Comparison of ENCODE assay signal across 10 mouse cellular contexts in genomic region chr9:67191488-67192331, GRCm38 (mm10).
DNase-seq lines count a peak whose midpoint lies in the region; ATAC-seq and TF ChIP-seq lines count a peak whose summit lies in the region.
"Had no signal": no experiment of that assay in that cellular context is flagged by ENCODE, and none has a peak within 500 bp of the region (broad histone marks: within the 10 kb centered on the region; RNA-seq: fewer than 3 reads in every experiment).

No protein-coding gene starts in this region.

- H3K27ac ChIP-seq in midbrain, embryonic 11.5 days (ENCODE audit: low read depth, low read length) = no peak overlapping the region
- H3K27ac ChIP-seq in midbrain, embryonic 15.5 days = no peak overlapping the region
- H3K27ac ChIP-seq in stomach, postnatal 0 days (replicated peaks) = peak overlapping the region; percentile 81
- no peak overlapping the region for H3K27ac ChIP-seq in liver, postnatal 0 days (ENCODE audit: low read depth)
- H3K27ac ChIP-seq: midbrain, embryonic 12.5 days had no signal

- DNase-seq in midbrain, embryonic 11.5 days (ENCODE audit: low spot score, missing footprints) = peak; percentile 87
- peak; percentile 59 to 69 for DNase-seq in heart, adult 18-20 months
- DNase-seq in heart, postnatal 4 days = peak; percentile 63
- no peak for DNase-seq in stomach, postnatal 0 days (ENCODE audit: low spot score)
- DNase-seq in ovary, postnatal 14 days (ENCODE audit: low spot score) = no peak
- no peak for DNase-seq in liver, postnatal 0 days

- H3K9ac ChIP-seq in midbrain, embryonic 11.5 days (ENCODE audit: low read length) = no peak overlapping the region
- no peak overlapping the region for H3K9ac ChIP-seq in midbrain, embryonic 15.5 days
- no peak overlapping the region; the same call in 1 of the 2 replicates for H3K9ac ChIP-seq in stomach, postnatal 0 days (ENCODE audit: low read length)
- H3K9ac ChIP-seq in liver, postnatal 0 days (replicated peaks) = no peak overlapping the region
- H3K9ac ChIP-seq: midbrain, embryonic 12.5 days had no signal

- H3K27me3 ChIP-seq in midbrain, embryonic 11.5 days (ENCODE audit: control insufficient read depth, insufficient read depth, low read length) = no peaks in the 10 kb centered on the region
- no peaks in the 10 kb centered on the region for H3K27me3 ChIP-seq in midbrain, embryonic 15.5 days (replicated peaks)
- no peaks in the 10 kb centered on the region for H3K27me3 ChIP-seq in stomach, postnatal 0 days (ENCODE audit: control insufficient read depth, insufficient read depth, low read length)
- no peaks in the 10 kb centered on the region for H3K27me3 ChIP-seq in liver, postnatal 0 days (ENCODE audit: insufficient read depth, low read length)
- H3K27me3 ChIP-seq: CH12.LX; midbrain, embryonic 12.5 days had no signal

- 54% methylated on average over 10 of the region's 10 CpGs for WGBS in midbrain, embryonic 11.5 days
- 52% methylated on average over 10 of the region's 10 CpGs for WGBS in midbrain, embryonic 15.5 days
- WGBS in stomach, postnatal 0 days = 53% methylated on average over 10 of the region's 10 CpGs
- 78% methylated on average over 10 of the region's 10 CpGs for WGBS in liver, postnatal 0 days (ENCODE audit: insufficient replicate concordance)

- no peaks in the 10 kb centered on the region for H3K36me3 ChIP-seq in midbrain, embryonic 11.5 days (ENCODE audit: control insufficient read depth, insufficient read depth, low read length)
- H3K36me3 ChIP-seq in midbrain, embryonic 15.5 days (replicated peaks) = no peaks in the 10 kb centered on the region
- H3K36me3 ChIP-seq in stomach, postnatal 0 days (ENCODE audit: control insufficient read depth, insufficient read depth, low read length) = no peaks in the 10 kb centered on the region
- no peaks in the 10 kb centered on the region for H3K36me3 ChIP-seq in liver, postnatal 0 days (replicated peaks; ENCODE audit: insufficient read depth, low read length)
- H3K36me3 ChIP-seq: midbrain, embryonic 12.5 days had no signal

- H3K4me1 ChIP-seq in midbrain, embryonic 11.5 days (ENCODE audit: control insufficient read depth, insufficient read depth, low read length) = no peaks in the 10 kb centered on the region
- no peaks in the 10 kb centered on the region for H3K4me1 ChIP-seq in midbrain, embryonic 15.5 days
- H3K4me1 ChIP-seq in stomach, postnatal 0 days (replicated peaks; ENCODE audit: control insufficient read depth, insufficient read depth) = no peaks in the 10 kb centered on the region
- no peaks in the 10 kb centered on the region for H3K4me1 ChIP-seq in liver, postnatal 0 days (ENCODE audit: insufficient read depth)

- no peak for TF ChIP-seq CTCF in stomach, postnatal 0 days (IDR thresholded peaks at IDR 0.05; ENCODE audit: low read depth)
- TF ChIP-seq CTCF in liver, postnatal 0 days (IDR thresholded peaks at IDR 0.05; ENCODE audit: low read depth) = no peak

- H3K4me2 ChIP-seq in midbrain, embryonic 11.5 days = no peak overlapping the region
- H3K4me2 ChIP-seq in midbrain, embryonic 15.5 days = no peak overlapping the region
- 0 out of 2 replicates have a peak overlapping the region, but pooled peaks have one; percentile 17 for H3K4me2 ChIP-seq in stomach, postnatal 0 days (replicated peaks; ENCODE audit: low read depth)
- H3K4me2 ChIP-seq in liver, postnatal 0 days (ENCODE audit: low read depth, low read length) = no peak overlapping the region
- H3K4me2 ChIP-seq: midbrain, embryonic 12.5 days had no signal

- TF ChIP-seq EP300 in stomach, postnatal 0 days (optimal IDR thresholded peaks at IDR 0.05) = no peak
- no peak for TF ChIP-seq EP300 in liver, postnatal 0 days (IDR thresholded peaks at IDR 0.05; ENCODE audit: low read depth)

- no peak overlapping the region for H3K4me3 ChIP-seq in midbrain, embryonic 11.5 days (ENCODE audit: low read depth, low read length)
- H3K4me3 ChIP-seq in midbrain, embryonic 15.5 days = no peak overlapping the region
- H3K4me3 ChIP-seq in stomach, postnatal 0 days (ENCODE audit: low read depth, low read length) = no peak overlapping the region
- no peak overlapping the region for H3K4me3 ChIP-seq in liver, postnatal 0 days (ENCODE audit: low read depth, low read length)
- H3K4me3 ChIP-seq: midbrain, embryonic 12.5 days had no signal

- H3K9me3 ChIP-seq in midbrain, embryonic 11.5 days (ENCODE audit: control insufficient read depth, low read length) = no peaks in the 10 kb centered on the region
- no peaks in the 10 kb centered on the region for H3K9me3 ChIP-seq in midbrain, embryonic 15.5 days
- no peaks in the 10 kb centered on the region for H3K9me3 ChIP-seq in stomach, postnatal 0 days (ENCODE audit: control insufficient read depth, low read length)
- no peaks in the 10 kb centered on the region for H3K9me3 ChIP-seq in liver, postnatal 0 days (ENCODE audit: low read length)
- H3K9me3 ChIP-seq: midbrain, embryonic 12.5 days had no signal

- no peak for ATAC-seq in midbrain, embryonic 11.5 days (ENCODE audit: low FRiP score)
- no peak for ATAC-seq in midbrain, embryonic 15.5 days (replicated peaks)
- ATAC-seq in stomach, postnatal 0 days (ENCODE audit: low FRiP score, low TSS enrichment) = peak; percentile 79
- ATAC-seq in liver, postnatal 0 days = no peak
- ATAC-seq in granulocyte monocyte progenitor cell, adult 5-6 weeks (replicated peaks; ENCODE audit: poor library complexity, severe bottlenecking) = no peak

Comparison
In these comparisons a context has a peak if more than half of its experiments do, and no peak if none do; other contexts are left out.
1. DNase-seq: peak in midbrain, embryonic 11.5 days (single experiment), heart, adult 18-20 months (2 of 2) and heart, postnatal 4 days (single experiment); none in stomach, postnatal 0 days (single experiment), ovary, postnatal 14 days (single experiment) and liver, postnatal 0 days (single experiment).